Mouse (Mus musculus): Measurements from ENCODE around the gene Gm20708. TPM values are rescaled to one million over a fixed set of nuclear protein-coding genes. Genes with fewer than 3 reads are reported as not detected.

Gm20708 gene
- polyA plus RNA-seq, 1 experiment from 2014 or later = 0.36 TPM

- H3K27ac ChIP-seq = no peak overlapping the region
- 0 out of 2 replicates have a peak overlapping the region, but pooled peaks have one; percentile 6 for H3K9ac ChIP-seq
- peaks cover 32% of the 10 kb centered on the region for H3K4me1 ChIP-seq
- WGBS = 93% methylated on average over 7 of the region's 7 CpGs
- H3K36me3 ChIP-seq (ENCODE audit: poor library complexity, severe bottlenecking) = peaks cover 85% of the 10 kb centered on the region
- H3K4me3 ChIP-seq = no peak overlapping the region
- no peaks in the 10 kb centered on the region for H3K27me3 ChIP-seq
- no peak overlapping the region for H3K4me2 ChIP-seq
- H3K9me3 ChIP-seq (replicated peaks) = no peaks in the 10 kb centered on the region
- ATAC-seq = no peak
Measured at GRCm38 (mm10) chr11:117820173-117820572, 10.7 kb downstream of the Gm20708 start.

GRCm38 (mm10) chr11:117821868-117822267 lies 12.4 kb downstream of the Gm20708 start:
- Histone ChIP-seq H3K4me2 (no peak overlapping the region), H3K4me3 (no peak overlapping the region), H3K27me3 (no peaks in the 10 kb centered on the region), H3K27ac (no peak overlapping the region), H3K36me3 (ENCODE audit: poor library complexity, severe bottlenecking) (peaks cover 70% of the 10 kb centered on the region), H3K4me1 (peaks cover 47% of the 10 kb centered on the region), H3K9ac (no peak overlapping the region), H3K9me3 (replicated peaks) (no peaks in the 10 kb centered on the region)
- ATAC-seq = no peak
- 89% methylated on average over 9 of the region's 9 CpGs for WGBS

GRCm38 (mm10) chr11:117822728-117823241 lies 13.3 kb downstream of the Gm20708 start:
- ATAC-seq = no peak
- no peak overlapping the region for H3K27ac ChIP-seq
- H3K27me3 ChIP-seq = no peaks in the 10 kb centered on the region
- WGBS = 82% methylated on average over 7 of the region's 7 CpGs
- H3K9ac ChIP-seq = peak overlapping the region; percentile 34; the same call in 1 of the 2 replicates
- H3K9me3 ChIP-seq (replicated peaks) = no peaks in the 10 kb centered on the region
- H3K4me2 ChIP-seq = no peak overlapping the region; the same call in 1 of the 2 replicates
- peaks cover 56% of the 10 kb centered on the region for H3K4me1 ChIP-seq
- H3K4me3 ChIP-seq = no peak overlapping the region
- H3K36me3 ChIP-seq (ENCODE audit: poor library complexity, severe bottlenecking) = peaks cover 60% of the 10 kb centered on the region

GRCm38 (mm10) chr11:117823411-117823810 lies 13.9 kb downstream of the Gm20708 start:
- 93% methylated on average over 6 of the region's 6 CpGs for WGBS
- Histone ChIP-seq H3K27ac (no peak overlapping the region), H3K9me3 (replicated peaks) (no peaks in the 10 kb centered on the region), H3K4me3 (no peak overlapping the region), H3K4me2 (peak overlapping the region; percentile 86; the same call in 1 of the 2 replicates), H3K4me1 (peaks cover 63% of the 10 kb centered on the region), H3K27me3 (no peaks in the 10 kb centered on the region), H3K9ac (no peak overlapping the region), H3K36me3 (ENCODE audit: poor library complexity, severe bottlenecking) (peaks cover 54% of the 10 kb centered on the region)
- ATAC-seq = no peak

- peak overlapping the region; percentile 89; the same call in 1 of the 2 replicates for H3K27ac ChIP-seq
- 13% methylated on average over 23 of the region's 23 CpGs for WGBS
- H3K4me1 ChIP-seq = peaks cover 66% of the 10 kb centered on the region
Measured at GRCm38 (mm10) chr11:117824060-117824969, 14.8 kb downstream of the Gm20708 start.

GRCm38 (mm10) chr11:117825333-117826101 lies 16.0 kb downstream of the Gm20708 start, which contains the start of the genes Afmid and Tk1:
TSS of gene Afmid (plus strand) at chr11:117825924.
TSS of gene Tk1 (minus strand) at chr11:117826092.
- no peaks in the 10 kb centered on the region for H3K9me3 ChIP-seq (replicated peaks)
- under 1% methylated on average over 34 of the region's 34 CpGs for WGBS
- peak within 1 kb of the TSS; percentile 89 for H3K27ac ChIP-seq
- peak within 1 kb of the TSS; percentile 86 for H3K4me2 ChIP-seq
- no peaks in the 10 kb centered on the region for H3K27me3 ChIP-seq
- peak; percentile 72 for ATAC-seq
- H3K4me1 ChIP-seq = peaks cover 63% of the 10 kb centered on the region
- H3K36me3 ChIP-seq (ENCODE audit: poor library complexity, severe bottlenecking) = peaks cover 33% of the 10 kb centered on the region
- peak within 1 kb of the TSS; percentile 82 for H3K9ac ChIP-seq
- H3K4me3 ChIP-seq = peak within 1 kb of the TSS; percentile 56

More at GRCm38 (mm10) chr11:117824060-117824969, 14.8 kb downstream of the Gm20708 start:
- ATAC-seq = peak; percentile 76
- peak overlapping the region; percentile 82 for H3K9ac ChIP-seq
- peaks cover 45% of the 10 kb centered on the region for H3K36me3 ChIP-seq (ENCODE audit: poor library complexity, severe bottlenecking)
- H3K27me3 ChIP-seq = no peaks in the 10 kb centered on the region
- H3K4me3 ChIP-seq = peak overlapping the region; percentile 56
- H3K9me3 ChIP-seq (replicated peaks) = no peaks in the 10 kb centered on the region
- peak overlapping the region; percentile 86 for H3K4me2 ChIP-seq

GRCm38 (mm10) chr11:117826164-117826563 lies 16.7 kb downstream of the Gm20708 start:
- H3K27me3 ChIP-seq = no peaks in the 10 kb centered on the region
- no peaks in the 10 kb centered on the region for H3K9me3 ChIP-seq (replicated peaks)
- ATAC-seq = no peak; the same call in 1 of the 2 replicates
- WGBS = 3% methylated on average over 5 of the region's 5 CpGs
- H3K36me3 ChIP-seq (ENCODE audit: poor library complexity, severe bottlenecking) = peaks cover 27% of the 10 kb centered on the region
- H3K9ac ChIP-seq = peak overlapping the region; percentile 82
- peak overlapping the region; percentile 89 for H3K27ac ChIP-seq
- H3K4me1 ChIP-seq = peaks cover 63% of the 10 kb centered on the region
- H3K4me3 ChIP-seq = peak overlapping the region; percentile 56
- H3K4me2 ChIP-seq = peak overlapping the region; percentile 86

GRCm38 (mm10) chr11:117826916-117827315 lies 17.4 kb downstream of the Gm20708 start:
- Histone ChIP-seq H3K4me2 (peak overlapping the region; percentile 86), H3K9ac (0 out of 2 replicates have a peak overlapping the region, but pooled peaks have one; percentile 26), H3K27ac (peak overlapping the region; percentile 89; the same call in 1 of the 2 replicates), H3K4me3 (no peak overlapping the region), H3K27me3 (no peaks in the 10 kb centered on the region), H3K4me1 (peaks cover 66% of the 10 kb centered on the region), H3K36me3 (ENCODE audit: poor library complexity, severe bottlenecking) (peaks cover 19% of the 10 kb centered on the region), H3K9me3 (replicated peaks) (no peaks in the 10 kb centered on the region)
- ATAC-seq = no peak
- WGBS = 74% methylated on average over 8 of the region's 8 CpGs

- 0 out of 2 replicates have a peak overlapping the region, but pooled peaks have one; percentile 86 for H3K4me2 ChIP-seq
- no peak overlapping the region for H3K27ac ChIP-seq
- 77% methylated on average over 3 of the region's 3 CpGs for WGBS
- ATAC-seq = no peak
- 0 out of 2 replicates have a peak overlapping the region, but pooled peaks have one; percentile 26 for H3K9ac ChIP-seq
- H3K36me3 ChIP-seq (ENCODE audit: poor library complexity, severe bottlenecking) = peaks cover 15% of the 10 kb centered on the region
- H3K4me3 ChIP-seq = no peak overlapping the region
- peaks cover 71% of the 10 kb centered on the region for H3K4me1 ChIP-seq
- H3K9me3 ChIP-seq (replicated peaks) = no peaks in the 10 kb centered on the region
- H3K27me3 ChIP-seq = no peaks in the 10 kb centered on the region
Measured at GRCm38 (mm10) chr11:117827386-117827785, 17.9 kb downstream of the Gm20708 start.

- Histone ChIP-seq H3K4me3 (no peak overlapping the region), H3K9me3 (replicated peaks) (no peaks in the 10 kb centered on the region), H3K36me3 (ENCODE audit: poor library complexity, severe bottlenecking) (peaks cover 6% of the 10 kb centered on the region; the same call in 1 of the 2 replicates), H3K9ac (peak overlapping the region; percentile 26; the same call in 1 of the 2 replicates), H3K4me1 (peaks cover 69% of the 10 kb centered on the region), H3K27ac (peak overlapping the region; percentile 41; the same call in 1 of the 2 replicates), H3K4me2 (no peak overlapping the region), H3K27me3 (no peaks in the 10 kb centered on the region)
- no peak for ATAC-seq
- WGBS = 73% methylated on average over 18 of the region's 18 CpGs
Measured at GRCm38 (mm10) chr11:117828149-117828887, 18.9 kb downstream of the Gm20708 start.

Measured in forebrain, embryonic 13.5 days (tissue).